Comparison of ENCODE assay signal across 31 mouse cellular contexts in the genomic region with DNA sequence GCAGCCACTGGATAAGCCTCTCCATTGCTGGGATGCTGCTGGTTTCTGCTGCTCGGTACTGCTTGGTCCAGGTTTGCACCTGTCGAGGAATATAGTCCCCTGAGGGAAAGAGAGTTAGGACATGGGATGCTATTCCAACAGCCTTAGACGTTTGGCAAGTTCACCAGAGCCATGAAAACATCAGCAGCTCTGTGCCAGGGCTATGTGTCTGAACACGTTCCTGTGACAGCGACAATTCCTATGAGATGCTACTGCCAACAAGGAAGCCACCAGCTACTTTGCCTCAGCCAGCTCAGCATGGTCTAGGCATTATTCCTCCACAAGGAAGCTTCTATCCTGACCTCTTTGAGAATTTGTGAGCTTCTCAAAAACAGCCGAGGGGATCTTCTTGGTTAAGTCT.
"Had no signal": no experiment of that assay in that cellular context is flagged by ENCODE, and none has a peak within 500 bp of the region (broad histone marks: within the 10 kb centered on the region; RNA-seq: fewer than 3 reads in every experiment).

No protein-coding gene starts in this region.

- H3K4me2 ChIP-seq: limb, embryonic 12.5 days; limb, embryonic 13.5 days; limb, embryonic 15.5 days; liver, embryonic 11.5 days; liver, embryonic 12.5 days; liver, embryonic 13.5 days; liver, embryonic 15.5 days; lung, embryonic 14.5 days; lung, embryonic 15.5 days; midbrain, embryonic 11.5 days; midbrain, embryonic 12.5 days; midbrain, embryonic 13.5 days; midbrain, embryonic 15.5 days had no signal

- H3K36me3 ChIP-seq: limb, embryonic 10.5 days; limb, embryonic 12.5 days; limb, embryonic 13.5 days; limb, embryonic 15.5 days; liver, embryonic 12.5 days; liver, embryonic 13.5 days; liver, embryonic 15.5 days; lung, embryonic 15.5 days; midbrain, embryonic 10.5 days; midbrain, embryonic 12.5 days; midbrain, embryonic 13.5 days; midbrain, embryonic 15.5 days had no signal

- H3K9ac ChIP-seq: limb, embryonic 12.5 days; limb, embryonic 13.5 days; limb, embryonic 15.5 days; liver, embryonic 12.5 days; liver, embryonic 13.5 days; liver, embryonic 14.5 days; liver, embryonic 15.5 days; liver, postnatal 0 days; lung, embryonic 14.5 days; lung, embryonic 15.5 days; midbrain, embryonic 12.5 days; midbrain, embryonic 13.5 days; midbrain, embryonic 15.5 days had no signal

- H3K4me3 ChIP-seq: limb, embryonic 10.5 days; limb, embryonic 12.5 days; limb, embryonic 13.5 days; limb, embryonic 15.5 days; liver, embryonic 12.5 days; liver, embryonic 13.5 days; liver, embryonic 15.5 days; lung, embryonic 15.5 days; megakaryocyte, embryonic 14.5 days; midbrain, embryonic 10.5 days; midbrain, embryonic 12.5 days; midbrain, embryonic 13.5 days; midbrain, embryonic 15.5 days; myocyte had no signal

- H3K9me3 ChIP-seq: limb, embryonic 10.5 days; limb, embryonic 12.5 days; limb, embryonic 13.5 days; limb, embryonic 15.5 days; liver, embryonic 12.5 days; liver, embryonic 13.5 days; liver, embryonic 15.5 days; lung, embryonic 15.5 days; megakaryocyte, embryonic 14.5 days; midbrain, embryonic 10.5 days; midbrain, embryonic 12.5 days; midbrain, embryonic 13.5 days; midbrain, embryonic 15.5 days had no signal

- ATAC-seq: liver, embryonic 12.5 days; liver, postnatal 0 days; lung, postnatal 0 days; midbrain, embryonic 13.5 days; midbrain, embryonic 15.5 days; midbrain, embryonic 16.5 days had no signal

- H3K27ac ChIP-seq: limb, embryonic 10.5 days; limb, embryonic 12.5 days; limb, embryonic 13.5 days; limb, embryonic 15.5 days; liver, embryonic 12.5 days; liver, embryonic 13.5 days; liver, embryonic 14.5 days; liver, embryonic 15.5 days; lung, embryonic 15.5 days; macrophage; midbrain, embryonic 10.5 days; midbrain, embryonic 12.5 days; midbrain, embryonic 13.5 days; midbrain, embryonic 15.5 days had no signal

- DNase-seq: left cerebral cortex, postnatal 4 days; liver; liver, embryonic 13.5 days; liver, postnatal 0 days; lung, adult 18-20 months; lung, adult 2 months; lung, embryonic 14.5 days; lung, postnatal 10 days; lung, postnatal 14 days; lung, postnatal 36 days; lung, postnatal 4 days; midbrain, embryonic 14.5 days had no signal

- H3K27me3 ChIP-seq: limb, embryonic 12.5 days; limb, embryonic 13.5 days; limb, embryonic 15.5 days; liver, embryonic 12.5 days; liver, embryonic 13.5 days; liver, embryonic 15.5 days; lung, embryonic 15.5 days; midbrain, embryonic 12.5 days; midbrain, embryonic 13.5 days; midbrain, embryonic 15.5 days had no signal

- H3K4me1 ChIP-seq: limb, embryonic 12.5 days; limb, embryonic 13.5 days; liver, embryonic 13.5 days; liver, embryonic 15.5 days; lung, embryonic 15.5 days; midbrain, embryonic 15.5 days had no signal
